Mouse (Mus musculus) skeletal muscle tissue, adult 2 months (tissue): Measurements from ENCODE around the gene Nufip2.
"Not testable (repeated sequence)": the region's sequence is repeated elsewhere in the genome, so short reads cannot be mapped to it uniquely, and the experiment has no call there.

Experiments used
- DNase-seq: peaks from one replicate; pipeline ENCODE4 v3.0.0-alpha.2; 2012; ENCODE audit warnings: low read depth, low spot score

Nufip2 gene

GRCm38 (mm10) chr11:77709039-77709438, 23.1 kb downstream of the Nufip2 start:
- DNase-seq: peak; percentile 10

- no peak for DNase-seq
These were observed 27.8 kb downstream of the Nufip2 start for GRCm38 (mm10) chr11:77713736-77714135.

- DNase-seq: no peak
These were observed 33.1 kb downstream of the Nufip2 start for GRCm38 (mm10) chr11:77719055-77719454.

- no peak for DNase-seq
These were observed 35.4 kb downstream of the Nufip2 start for GRCm38 (mm10) chr11:77721389-77721788.

- no peak for DNase-seq
These were observed 38.8 kb downstream of the Nufip2 start for GRCm38 (mm10) chr11:77724766-77725165.

- DNase-seq: no peak
These were observed 39.2 kb downstream of the Nufip2 start, which contains the start of gene Cryba1 for GRCm38 (mm10) chr11:77725183-77725582. Gene Cryba1, minus strand, starts transcription at chr11:77725283.

- DNase-seq: no peak
These were observed 42.6 kb downstream of the Nufip2 start for GRCm38 (mm10) chr11:77728587-77728986.

GRCm38 (mm10) chr11:77737289-77737688, 51.3 kb downstream of the Nufip2 start:
- DNase-seq: peak; percentile 71

GRCm38 (mm10) chr11:77738555-77738954, 52.6 kb downstream of the Nufip2 start:
- DNase-seq: no peak

GRCm38 (mm10) chr11:77743966-77744365, 58.0 kb downstream of the Nufip2 start:
- DNase-seq: no peak

- no peak for DNase-seq
These were observed 60.7 kb downstream of the Nufip2 start for GRCm38 (mm10) chr11:77746652-77747051.

GRCm38 (mm10) chr11:77747103-77747502, 61.1 kb downstream of the Nufip2 start:
- DNase-seq: not testable (repeated sequence)

GRCm38 (mm10) chr11:77748996-77749395, 63.0 kb downstream of the Nufip2 start:
- DNase-seq: no peak

- DNase-seq: no peak
These were observed 66.6 kb downstream of the Nufip2 start for GRCm38 (mm10) chr11:77752525-77752924.

- no peak for DNase-seq
These were observed 67.5 kb downstream of the Nufip2 start for GRCm38 (mm10) chr11:77753469-77753868.

- DNase-seq: no peak
These were observed 74.1 kb downstream of the Nufip2 start for GRCm38 (mm10) chr11:77760031-77760430.

- peak; percentile 57 for DNase-seq
These were observed 77.1 kb downstream of the Nufip2 start, which contains the start of gene Myo18a for GRCm38 (mm10) chr11:77762783-77763672. Gene Myo18a, plus strand, starts transcription at chr11:77763246.

GRCm38 (mm10) chr11:77763673-77764340, 77.9 kb downstream of the Nufip2 start:
- DNase-seq: no peak

- no peak for DNase-seq
These were observed 78.9 kb downstream of the Nufip2 start for GRCm38 (mm10) chr11:77764694-77765458.

- DNase-seq: no peak
These were observed 79.5 kb downstream of the Nufip2 start for GRCm38 (mm10) chr11:77765459-77765777.

GRCm38 (mm10) chr11:77766351-77767001, 80.5 kb downstream of the Nufip2 start:
- DNase-seq: no peak
